Mouse (Mus musculus) midbrain, embryonic 14.5 days (tissue): ENCODE results near the gene Hoxd13. TPM values are rescaled to one million over a fixed set of nuclear protein-coding genes. Genes with fewer than 3 reads are reported as not detected.

Experiments
- ATAC-seq: fragments of 200-750 bp; cut with Nextera tagmentation; 2 replicates; pipeline ENCODE4 v1.8.0; 2017; ENCODE audit warnings: moderate number of reproducible peaks, moderate library complexity; ENCODE audit not compliant: low FRiP score, low TSS enrichment
- DNase-seq: peaks from one replicate; pipeline ENCODE4 v3.0.0-alpha.2; 2015
- H3K27ac ChIP-seq: fragments of 300-500 bp; sonication (generic); replicated peaks from 2 replicates; pipeline ENCODE4 v1.5.1; 2014; ENCODE audit warnings: mild to moderate bottlenecking, low read depth, low read length, moderate library complexity
- H3K27me3 ChIP-seq: fragments of 300-500 bp; sonication (generic); 2 replicates; pipeline ENCODE4 v1.6.1; 2014; ENCODE audit warnings: low read length, control low read depth, mixed read lengths; ENCODE audit not compliant: control insufficient read depth, insufficient read depth
- H3K36me3 ChIP-seq: fragments of 300-500 bp; sonication (generic); 2 replicates; pipeline ENCODE4 v1.6.1; 2014; ENCODE audit warnings: low read length, control low read depth; ENCODE audit not compliant: control insufficient read depth, insufficient read depth
- H3K4me1 ChIP-seq: fragments of 300-500 bp; sonication (generic); 2 replicates; pipeline ENCODE4 v1.6.1; 2014; ENCODE audit warnings: mild to moderate bottlenecking, antibody characterized with exemption, low read length, control low read depth; ENCODE audit not compliant: control insufficient read depth, insufficient read depth
- H3K4me2 ChIP-seq: fragments of 300-500 bp; sonication (generic); 2 replicates; pipeline ENCODE4 v1.6.1; 2014; ENCODE audit warnings: mild to moderate bottlenecking, low read length, moderate library complexity
- H3K4me3 ChIP-seq: fragments of 300-500 bp; sonication (generic); replicated peaks from 2 replicates; pipeline ENCODE4 v1.5.1; 2014; ENCODE audit warnings: low read depth, low read length
- H3K9ac ChIP-seq: fragments of 300-500 bp; sonication (generic); replicated peaks from 2 replicates; pipeline ENCODE4 v1.6.1; 2014; ENCODE audit warnings: mild to moderate bottlenecking, low read length, moderate library complexity
- H3K9me3 ChIP-seq: fragments of 300-500 bp; sonication (generic); 2 replicates; pipeline ENCODE4 v1.6.1; 2016; ENCODE audit warnings: low read length, control low read depth, mixed read lengths; ENCODE audit not compliant: control insufficient read depth
- WGBS: fragments of 180-500 bp; shearing (Covaris S2); extraction: QIAGEN DNeasy Blood & Tissue Kit; methylation state at CpG from one replicate; pipeline ENCODE4 v1.1.7; 2014; 5-methylcytosine and 5-hydroxymethylcytosine counted together
- polyA plus RNA-seq: library from polyadenylated mRNA; unstranded; fragments of >200 nt; fragmentation: Nextera tagmentation; extraction: Ambion mirVana; gene quantifications from 2 replicates; pipeline ENCODE4 v1.2.1, GENCODE M21; 2014

The Hoxd13 gene
- polyA plus RNA-seq, 1 experiment from 2014 or later: 0.11 TPM

DNA sequence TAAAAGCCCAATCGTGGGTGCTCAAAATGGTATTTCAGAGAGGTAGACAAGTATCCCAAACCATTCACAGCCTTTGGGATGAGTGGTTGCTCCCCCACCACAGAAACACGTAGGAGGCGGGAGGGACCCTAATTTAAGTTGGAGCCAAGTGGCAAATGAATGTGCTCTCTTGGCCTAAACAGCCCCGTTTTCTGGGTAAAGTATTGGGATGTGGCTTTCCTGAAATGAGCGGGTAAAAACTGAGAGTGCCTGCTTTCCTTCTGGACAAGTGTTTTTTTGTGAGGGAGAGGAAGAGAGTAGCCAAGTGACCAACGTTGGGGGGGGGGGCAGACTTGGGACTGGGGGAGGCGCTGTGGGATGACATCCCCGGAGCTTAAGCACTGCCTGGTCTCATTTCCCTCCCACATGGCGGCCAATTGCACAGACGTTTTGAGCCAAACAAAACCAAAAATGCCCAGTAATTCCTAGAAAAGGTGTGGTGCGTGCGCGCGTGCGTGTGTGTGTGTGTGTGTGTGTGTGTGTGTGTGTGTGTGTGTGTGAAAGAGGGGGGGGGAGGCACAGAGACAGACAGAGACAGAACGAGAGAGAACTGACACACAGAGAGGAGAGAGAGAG, 42.9 kb downstream of the Hoxd13 start:
- ATAC-seq: no peak
- DNase-seq: no peak
- Histone ChIP-seq H3K27me3 (peaks cover 98% of the 10 kb centered on the region), H3K4me1 (0 out of 2 replicates have a peak, but pooled peaks cover 4% of the 10 kb centered on the region), H3K4me3 (no peak overlapping the region), H3K36me3 (no peaks in the 10 kb centered on the region), H3K27ac (no peak overlapping the region), H3K4me2 (no peak overlapping the region), H3K9me3 (no peaks in the 10 kb centered on the region), H3K9ac (no peak overlapping the region)
- 2% methylated on average over 16 of the region's 16 CpGs for WGBS

- H3K27me3 ChIP-seq: peaks cover 98% of the 10 kb centered on the region
- 0 out of 2 replicates have a peak, but pooled peaks cover 4% of the 10 kb centered on the region for H3K4me1 ChIP-seq
- under 1% methylated on average over 65 of the region's 65 CpGs for WGBS
- no peak within 1 kb of the TSS for H3K9ac ChIP-seq
- ATAC-seq (no peak), DNase-seq (peak; percentile 56)
- no peaks in the 10 kb centered on the region for H3K36me3 ChIP-seq
- H3K9me3 ChIP-seq: no peaks in the 10 kb centered on the region
- no peak within 1 kb of the TSS for H3K27ac ChIP-seq
- peak within 1 kb of the TSS; percentile 10; the same call in 1 of the 2 replicates for H3K4me3 ChIP-seq
- peak within 1 kb of the TSS; percentile 28 for H3K4me2 ChIP-seq
Observed at GRCm38 (mm10) chr2:74711721-74712621, 43.9 kb downstream of the Hoxd13 start, which contains the start of the genes Hoxd3 and Hoxd4. Hoxd3 (plus strand) TSS chr2:74711927. Hoxd4 (plus strand) TSS chr2:74711929.

DNA sequence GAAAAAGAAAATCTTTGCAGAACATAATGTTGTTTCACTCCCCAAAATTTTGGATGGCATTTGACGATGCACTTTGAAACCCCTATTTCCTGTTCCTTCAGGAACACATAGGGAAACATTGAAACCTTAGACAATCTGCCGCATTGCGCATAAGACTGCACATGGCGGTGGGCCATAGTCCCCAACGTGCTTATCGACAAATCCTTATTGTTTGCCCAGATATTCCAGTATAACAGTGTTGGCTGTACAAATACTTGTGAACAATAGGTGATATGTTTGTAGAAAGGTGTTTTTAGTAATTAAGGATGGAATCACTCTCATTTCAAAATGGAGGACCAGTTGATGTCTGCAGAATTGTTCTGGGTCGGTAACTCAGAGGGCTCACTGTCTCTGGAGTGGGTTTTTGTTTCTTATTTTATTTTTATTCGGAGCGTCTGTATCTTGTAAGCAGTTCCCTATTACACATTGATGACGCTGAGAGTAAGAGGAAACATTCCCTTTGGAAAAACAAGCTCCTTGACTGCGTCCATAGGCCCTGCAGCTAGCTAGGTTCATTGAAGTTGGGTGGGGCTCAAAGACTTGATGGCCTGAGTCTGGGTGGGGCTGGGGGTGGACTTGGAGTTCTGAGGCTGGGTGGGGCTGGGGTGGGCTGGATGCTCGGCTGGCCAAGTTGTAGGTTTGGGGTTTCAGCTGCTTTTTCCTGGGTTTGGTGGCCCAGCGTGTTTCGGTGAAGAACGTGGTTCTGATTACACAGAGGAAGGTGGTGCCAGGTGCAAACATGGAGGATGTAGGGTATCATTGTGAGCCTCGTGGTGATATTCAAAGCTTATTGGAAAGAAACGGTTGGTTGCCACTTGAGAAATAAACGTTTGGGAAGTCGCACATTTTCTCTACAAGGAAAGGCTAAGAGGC, 45.4 kb downstream of the Hoxd13 start:
- H3K27ac ChIP-seq: no peak overlapping the region
- WGBS: 3% methylated on average over 19 of the region's 19 CpGs
- peaks cover 100% of the 10 kb centered on the region for H3K27me3 ChIP-seq
- H3K4me3 ChIP-seq: no peak overlapping the region
- DNase-seq (no peak), ATAC-seq (no peak)
- no peak overlapping the region for H3K4me2 ChIP-seq
- no peaks in the 10 kb centered on the region for H3K9me3 ChIP-seq
- H3K9ac ChIP-seq: no peak overlapping the region
- H3K4me1 ChIP-seq: 0 out of 2 replicates have a peak, but pooled peaks cover 4% of the 10 kb centered on the region
- no peaks in the 10 kb centered on the region for H3K36me3 ChIP-seq

- Histone ChIP-seq H3K27ac (no peak overlapping the region), H3K9me3 (no peaks in the 10 kb centered on the region), H3K4me3 (no peak overlapping the region), H3K4me2 (no peak overlapping the region), H3K9ac (no peak overlapping the region), H3K4me1 (0 out of 2 replicates have a peak, but pooled peaks cover 4% of the 10 kb centered on the region), H3K27me3 (peaks cover 100% of the 10 kb centered on the region), H3K36me3 (no peaks in the 10 kb centered on the region)
- WGBS: 3% methylated on average over 18 of the region's 18 CpGs
- no peak for ATAC-seq
- no peak for DNase-seq
Observed at GRCm38 (mm10) chr2:74714156-74714789, 46.2 kb downstream of the Hoxd13 start.

GRCm38 (mm10) chr2:74714881-74715280, 46.8 kb downstream of the Hoxd13 start:
- Histone ChIP-seq H3K4me3 (no peak overlapping the region), H3K9ac (no peak overlapping the region), H3K27ac (no peak overlapping the region), H3K9me3 (no peaks in the 10 kb centered on the region), H3K4me1 (0 out of 2 replicates have a peak, but pooled peaks cover 4% of the 10 kb centered on the region), H3K27me3 (peaks cover 100% of the 10 kb centered on the region), H3K4me2 (no peak overlapping the region), H3K36me3 (no peaks in the 10 kb centered on the region)
- ATAC-seq: no peak
- WGBS: under 1% methylated on average over 14 of the region's 14 CpGs
- no peak for DNase-seq

- Histone ChIP-seq H3K4me2 (peak overlapping the region; percentile 51), H3K4me1 (0 out of 2 replicates have a peak, but pooled peaks cover 4% of the 10 kb centered on the region), H3K36me3 (no peaks in the 10 kb centered on the region), H3K27me3 (peaks cover 100% of the 10 kb centered on the region), H3K9ac (no peak overlapping the region), H3K27ac (no peak overlapping the region), H3K4me3 (no peak overlapping the region), H3K9me3 (no peaks in the 10 kb centered on the region)
- WGBS: 4% methylated on average over 26 of the region's 26 CpGs
- DNase-seq (peak; percentile 91), ATAC-seq (no peak)
Observed at GRCm38 (mm10) chr2:74715504-74716241, 47.6 kb downstream of the Hoxd13 start.

DNA sequence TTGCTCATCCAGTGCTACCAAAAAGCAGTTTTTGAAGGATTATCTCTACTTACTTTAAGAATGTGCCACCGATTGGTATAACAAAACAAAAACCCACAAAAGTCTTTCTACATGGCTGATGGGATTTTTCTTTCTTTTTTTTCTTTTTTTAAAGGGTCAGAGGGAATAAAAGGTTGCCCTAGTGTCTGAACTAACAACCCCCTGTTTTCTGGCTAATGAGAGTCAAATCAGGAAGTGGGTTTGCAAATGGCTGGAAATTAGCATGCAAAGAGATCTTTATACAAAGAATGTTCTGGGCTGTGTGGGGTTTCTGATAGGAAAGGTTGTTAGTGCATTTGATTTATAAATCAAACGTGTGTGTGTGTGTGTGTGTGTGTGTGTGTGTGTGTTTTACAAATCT, 52.3 kb downstream of the Hoxd13 start:
- H3K9me3 ChIP-seq: no peaks in the 10 kb centered on the region
- no peak overlapping the region for H3K27ac ChIP-seq
- H3K9ac ChIP-seq: no peak overlapping the region
- ATAC-seq (no peak), DNase-seq (no peak)
- no peaks in the 10 kb centered on the region for H3K36me3 ChIP-seq
- no peaks in the 10 kb centered on the region for H3K4me1 ChIP-seq
- no peak overlapping the region for H3K4me3 ChIP-seq
- H3K4me2 ChIP-seq: no peak overlapping the region
- WGBS: 6% methylated on average over 2 of the region's 2 CpGs
- H3K27me3 ChIP-seq: peaks cover 100% of the 10 kb centered on the region
